28 mouse cellular contexts compared by ENCODE assay signal in the genomic region with DNA sequence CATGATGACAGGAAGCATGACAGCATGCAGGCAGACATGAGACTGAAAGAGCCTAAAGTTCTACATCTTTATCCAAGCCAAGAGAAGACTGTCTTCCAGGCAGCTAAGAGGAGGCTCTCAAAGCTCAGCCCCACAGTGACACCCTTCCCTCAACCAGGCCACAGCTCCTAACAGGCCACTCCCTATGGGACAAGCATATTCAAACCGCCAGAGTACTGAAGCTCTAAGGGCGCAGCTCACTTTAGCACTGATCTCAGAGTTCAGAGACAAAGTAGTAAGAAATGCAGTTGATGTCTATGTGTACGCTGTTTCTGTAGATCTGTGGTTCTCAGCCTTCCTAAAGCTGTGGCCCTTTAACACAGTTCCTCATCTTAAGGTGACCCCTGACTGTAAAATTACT.
"Had no signal": no experiment of that assay in that cellular context is flagged by ENCODE, and none has a peak within 500 bp of the region (broad histone marks: within the 10 kb centered on the region; RNA-seq: fewer than 3 reads in every experiment).

No protein-coding gene starts in this region.

- H3K4me2 ChIP-seq: heart, embryonic 12.5 days; hindbrain, embryonic 14.5 days; intestine, embryonic 15.5 days; limb, embryonic 12.5 days; liver, embryonic 11.5 days; liver, embryonic 13.5 days; liver, embryonic 15.5 days had no signal

- H3K9me3 ChIP-seq: heart, embryonic 10.5 days; heart, embryonic 12.5 days; hindbrain, embryonic 10.5 days; intestine, embryonic 15.5 days; limb, embryonic 10.5 days; limb, embryonic 12.5 days; liver, embryonic 13.5 days; liver, embryonic 15.5 days had no signal

- ATAC-seq: hindbrain, embryonic 16.5 days; inflammation-experienced regulatory T-cells, adult 6 months; intestine, embryonic 15.5 days; intestine, postnatal 0 days; liver, postnatal 0 days had no signal

- DNase-seq: gastrocnemius, adult 2 months; gastrocnemius, postnatal 10 days; gastrocnemius, postnatal 25 days; heart, adult 18-20 months; heart, postnatal 10 days; heart, postnatal 4 days; kidney, adult 18-20 months; kidney, adult 8-10 months; kidney, postnatal 10 days; kidney, postnatal 25 days; kidney, postnatal 4 days; liver; liver, embryonic 13.5 days; liver, postnatal 0 days had no signal

- H3K4me1 ChIP-seq: hindbrain, embryonic 10.5 days; intestine, embryonic 15.5 days; limb, embryonic 10.5 days; limb, embryonic 12.5 days; liver, embryonic 13.5 days; liver, embryonic 15.5 days had no signal

- H3K36me3 ChIP-seq: heart, embryonic 10.5 days; hindbrain, embryonic 10.5 days; intestine, embryonic 15.5 days; limb, embryonic 10.5 days; limb, embryonic 12.5 days had no signal

- H3K27me3 ChIP-seq: heart, embryonic 12.5 days; intestine, embryonic 15.5 days; limb, embryonic 12.5 days; liver, embryonic 13.5 days; liver, embryonic 15.5 days had no signal

- H3K27ac ChIP-seq: gastrocnemius, adult 2 months; heart, embryonic 10.5 days; hindbrain, embryonic 10.5 days; hindbrain, embryonic 14.5 days; intestine, embryonic 15.5 days; layer of hippocampus, adult 2 months; left cerebral cortex, adult 2 months; limb, embryonic 10.5 days; limb, embryonic 12.5 days; liver, embryonic 13.5 days; liver, embryonic 15.5 days had no signal

- H3K9ac ChIP-seq: heart, embryonic 12.5 days; hindbrain, embryonic 14.5 days; intestine, embryonic 15.5 days; limb, embryonic 12.5 days; liver, embryonic 13.5 days; liver, embryonic 15.5 days; liver, postnatal 0 days had no signal

- H3K4me3 ChIP-seq: gastrocnemius, adult 2 months; heart, embryonic 10.5 days; heart, embryonic 12.5 days; hindbrain, embryonic 10.5 days; intestine, embryonic 15.5 days; layer of hippocampus, adult 2 months; left cerebral cortex, adult 2 months; limb, embryonic 10.5 days; limb, embryonic 12.5 days; liver, embryonic 13.5 days; liver, embryonic 15.5 days had no signal
